Mouse (Mus musculus) hindbrain, postnatal 0 days (tissue): Measurements from ENCODE around the gene Rsph10b. TPM values are rescaled to one million over a fixed set of nuclear protein-coding genes. Genes with fewer than 3 reads are reported as not detected.

Experiments
- ATAC-seq: fragments of 200-750 bp; cut with Nextera tagmentation; 2 replicates; pipeline ENCODE4 v1.8.0; 2017; ENCODE audit warnings: mild to moderate bottlenecking, moderate TSS enrichment, moderate library complexity
- DNase-seq: peaks from one replicate; pipeline ENCODE4 v3.0.0-alpha.2; 2015; ENCODE audit warnings: low spot score
- H3K27ac ChIP-seq: fragments of 300-500 bp; sonication (generic); 2 replicates; pipeline ENCODE4 v1.5.1; 2014; ENCODE audit warnings: mild to moderate bottlenecking
- H3K27me3 ChIP-seq: fragments of 300-500 bp; sonication (generic); 2 replicates; pipeline ENCODE4 v1.6.1; 2014; ENCODE audit warnings: low read length, mixed read lengths; ENCODE audit not compliant: insufficient read depth
- H3K36me3 ChIP-seq: fragments of 300-500 bp; sonication (generic); 2 replicates; pipeline ENCODE4 v1.6.1; 2014; ENCODE audit warnings: low read length, mixed read lengths; ENCODE audit not compliant: insufficient read depth
- H3K4me1 ChIP-seq: fragments of 300-500 bp; sonication (generic); 2 replicates; pipeline ENCODE4 v1.6.1; 2014; ENCODE audit warnings: antibody characterized with exemption, low read length, mixed read lengths; ENCODE audit not compliant: insufficient read depth
- H3K4me2 ChIP-seq: fragments of 300-500 bp; sonication (generic); 2 replicates; pipeline ENCODE4 v1.6.1; 2014; ENCODE audit warnings: low read depth, mild to moderate bottlenecking, low read length, moderate library complexity, mixed read lengths
- H3K4me3 ChIP-seq: fragments of 300-500 bp; sonication (generic); 2 replicates; pipeline ENCODE4 v1.5.1; 2014; ENCODE audit warnings: low read length
- H3K9ac ChIP-seq: fragments of 300-500 bp; sonication (generic); replicated peaks from 2 replicates; pipeline ENCODE4 v1.6.1; 2014; ENCODE audit warnings: mild to moderate bottlenecking, low read length, moderate library complexity, mixed read lengths
- H3K9me3 ChIP-seq: fragments of 300-500 bp; sonication (generic); 2 replicates; pipeline ENCODE4 v1.6.1; 2016; ENCODE audit warnings: low read length, mixed read lengths
- CTCF ChIP-seq: IDR thresholded peaks from 2 replicates; pipeline ENCODE4 v1.5.1; 2016; ENCODE audit warnings: antibody characterized with exemption, control low read depth, low read depth
- WGBS: fragments of 180-500 bp; shearing (Covaris S2); extraction: QIAGEN DNeasy Blood & Tissue Kit; methylation state at CpG from one replicate; pipeline ENCODE4 v1.1.7; 2014; 5-methylcytosine and 5-hydroxymethylcytosine counted together
- polyA plus RNA-seq: library from polyadenylated mRNA; unstranded; fragments of >200 nt; fragmentation: Nextera tagmentation; extraction: Ambion mirVana; gene quantifications from 2 replicates; pipeline ENCODE4 v1.2.1, GENCODE M21; 2015
- total RNA-seq: library from RNA; depleted of rRNA; stranded (reverse); fragments of >200 nt; gene quantifications from 2 replicates; pipeline ENCODE4 v1.2.3, GENCODE M21; 2014

Rsph10b gene
- total and polyA plus RNA-seq, 2 experiments from 2014 or later, result 3.9 to 5.6 TPM

DNA sequence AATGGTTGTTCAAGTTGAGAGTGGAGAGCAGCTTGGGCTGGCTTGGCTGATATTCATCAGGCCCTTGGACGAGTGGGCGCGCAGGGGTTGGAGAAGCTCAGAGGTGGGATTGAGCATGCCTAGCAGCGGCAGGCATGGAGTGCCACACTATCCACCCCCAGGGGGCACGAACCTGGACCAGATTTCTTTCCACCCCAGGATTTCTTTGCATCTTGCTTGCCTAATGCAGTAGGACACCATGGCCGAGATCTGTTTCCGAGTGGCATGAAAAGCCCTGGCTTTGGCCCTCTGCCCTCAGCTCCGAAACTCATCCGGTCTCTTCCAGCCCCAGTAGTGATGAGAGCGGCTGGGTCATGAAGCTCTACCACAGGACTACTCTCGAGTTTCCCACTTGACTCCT lies 579 bp downstream of the Rsph10b start:
- H3K9me3 ChIP-seq, result no peaks in the 10 kb centered on the region
- no peaks in the 10 kb centered on the region for H3K27me3 ChIP-seq
- H3K27ac ChIP-seq, result no peak overlapping the region
- no peaks in the 10 kb centered on the region for H3K4me1 ChIP-seq
- DNase-seq, result no peak
- H3K9ac ChIP-seq, result no peak overlapping the region
- peaks cover 23% of the 10 kb centered on the region for H3K36me3 ChIP-seq
- TF ChIP-seq CTCF, result no peak
- WGBS, result 73% methylated on average over 11 of the region's 11 CpGs
- no peak for ATAC-seq
- no peak overlapping the region for H3K4me2 ChIP-seq
- H3K4me3 ChIP-seq, result no peak overlapping the region

DNA sequence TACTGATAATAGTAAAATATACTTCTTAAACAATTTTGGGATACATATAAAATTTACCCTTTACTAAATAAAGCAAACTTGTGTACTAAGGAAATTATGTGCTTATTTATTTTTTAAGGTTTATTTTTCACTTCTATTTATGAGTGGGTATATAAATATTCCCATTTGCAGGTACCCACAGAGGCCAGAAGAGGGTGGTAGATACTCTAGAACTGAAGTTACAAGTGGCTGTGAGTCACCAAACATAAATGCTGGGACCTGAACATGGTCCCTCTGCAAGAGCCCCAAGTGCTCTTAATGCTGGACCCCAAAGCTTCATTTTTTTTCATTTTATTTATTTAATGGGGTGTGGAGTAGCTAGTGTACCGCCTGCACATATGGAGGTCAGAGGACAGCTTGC lies 1.0 kb downstream of the Rsph10b start:
- Histone ChIP-seq H3K9me3 (no peaks in the 10 kb centered on the region), H3K4me2 (no peak overlapping the region), H3K27me3 (no peaks in the 10 kb centered on the region), H3K36me3 (peaks cover 18% of the 10 kb centered on the region), H3K9ac (no peak overlapping the region), H3K4me1 (no peaks in the 10 kb centered on the region), H3K4me3 (no peak overlapping the region), H3K27ac (no peak overlapping the region)
- no peak; the same call in 1 of the 2 replicates for TF ChIP-seq CTCF
- WGBS, result 85% methylated on average over 1 of the region's 1 CpGs
- ATAC-seq (no peak), DNase-seq (no peak)

DNA sequence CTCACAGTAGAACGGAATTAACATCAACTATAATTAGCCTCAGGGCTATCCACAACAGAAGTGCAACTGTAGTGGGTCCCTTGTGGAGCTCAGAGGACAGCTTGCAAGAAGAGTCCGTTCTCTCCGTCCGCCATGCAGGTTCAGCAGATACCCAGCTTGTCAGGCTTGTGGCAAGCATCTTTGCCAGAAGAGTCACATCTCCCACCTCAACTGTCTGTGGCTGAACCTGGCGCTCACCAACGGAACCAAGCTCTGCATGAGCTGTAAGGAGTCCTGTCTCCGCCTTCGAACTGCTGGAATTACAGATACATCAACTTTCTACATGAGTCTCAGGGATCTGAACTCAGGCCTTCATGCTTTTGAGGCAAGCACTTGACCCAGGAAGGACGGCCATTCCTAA lies 3.3 kb downstream of the Rsph10b start:
- 87% methylated on average over 9 of the region's 9 CpGs for WGBS
- Histone ChIP-seq H3K4me2 (no peak overlapping the region), H3K27me3 (no peaks in the 10 kb centered on the region), H3K27ac (no peak overlapping the region), H3K9ac (no peak overlapping the region), H3K36me3 (no peaks in the 10 kb centered on the region; the same call in 1 of the 2 replicates), H3K4me3 (no peak overlapping the region), H3K4me1 (no peaks in the 10 kb centered on the region), H3K9me3 (no peaks in the 10 kb centered on the region)
- no peak for TF ChIP-seq CTCF
- ATAC-seq (no peak), DNase-seq (no peak)

DNA sequence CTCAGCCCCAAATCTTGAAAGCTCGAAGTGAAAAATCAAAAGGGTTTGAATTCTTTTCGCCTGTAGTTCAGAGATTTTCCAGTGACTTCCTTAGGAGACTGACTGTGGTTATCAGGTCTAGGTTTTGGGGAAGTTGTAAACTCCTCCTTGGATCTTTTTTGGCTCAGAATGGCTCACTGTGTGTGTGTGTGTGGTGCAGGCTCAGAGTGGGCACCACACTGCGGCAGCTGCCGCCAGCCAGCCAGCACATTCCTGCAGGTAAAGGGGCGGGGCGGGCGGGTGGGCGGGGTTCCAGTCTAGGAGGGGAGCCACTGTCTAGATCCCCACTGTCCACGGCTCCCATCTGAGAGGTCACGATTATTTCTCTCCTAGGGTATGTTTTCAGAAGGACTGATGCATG lies 8.8 kb downstream of the Rsph10b start:
- Histone ChIP-seq H3K4me2 (no peak overlapping the region), H3K27me3 (no peaks in the 10 kb centered on the region), H3K9me3 (no peaks in the 10 kb centered on the region), H3K36me3 (no peaks in the 10 kb centered on the region), H3K27ac (no peak overlapping the region), H3K4me3 (no peak overlapping the region), H3K9ac (no peak overlapping the region), H3K4me1 (no peaks in the 10 kb centered on the region)
- no peak for TF ChIP-seq CTCF
- 21% methylated on average over 10 of the region's 10 CpGs for WGBS
- ATAC-seq, result no peak
- no peak for DNase-seq

DNA sequence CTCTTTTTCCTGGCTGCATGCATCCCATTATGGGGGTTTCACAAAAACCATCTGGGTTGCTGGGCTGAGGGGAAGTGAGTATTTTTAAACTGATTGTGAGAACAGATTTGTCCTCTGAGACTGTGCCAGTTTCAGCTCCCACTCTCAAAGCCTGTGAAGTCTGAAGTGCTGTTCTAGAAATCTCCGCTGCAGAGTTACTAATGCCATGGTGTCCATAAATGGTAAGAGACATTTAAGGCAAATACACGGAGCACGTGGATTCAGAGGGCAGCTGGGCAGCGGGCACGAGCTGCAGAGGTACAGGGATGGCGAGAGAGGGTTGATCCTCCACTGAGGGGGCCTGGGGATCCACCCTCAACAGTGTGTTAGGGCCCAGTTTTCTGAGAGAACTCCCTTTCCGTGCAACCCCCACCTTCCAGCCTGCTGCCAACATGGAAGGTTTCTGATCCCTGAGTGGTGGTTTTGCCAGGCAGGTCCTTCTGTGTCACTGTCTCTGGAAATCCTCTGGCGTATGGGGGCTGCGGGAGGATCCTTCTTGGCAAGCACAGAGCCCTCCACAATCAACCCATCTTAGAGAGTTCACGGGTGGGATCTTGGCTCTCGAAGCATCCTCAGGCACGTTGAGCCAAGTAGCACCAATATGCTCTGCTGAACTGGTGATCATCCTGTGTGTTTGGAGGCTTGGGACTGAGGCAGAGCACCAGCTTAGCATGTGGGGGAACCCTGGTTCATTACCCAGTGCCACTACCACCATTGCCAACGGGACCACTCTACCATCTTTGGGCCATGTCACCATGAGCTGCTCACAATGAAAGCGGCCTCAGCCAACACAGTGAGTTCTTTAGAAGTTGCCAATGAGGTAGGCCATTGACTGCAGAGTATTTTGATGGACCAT lies 10.6 kb downstream of the Rsph10b start:
- no peak for TF ChIP-seq CTCF
- Histone ChIP-seq H3K27ac (no peak overlapping the region), H3K4me2 (no peak overlapping the region), H3K9ac (no peak overlapping the region), H3K4me3 (no peak overlapping the region), H3K27me3 (no peaks in the 10 kb centered on the region), H3K4me1 (no peaks in the 10 kb centered on the region), H3K36me3 (no peaks in the 10 kb centered on the region), H3K9me3 (no peaks in the 10 kb centered on the region)
- no peak for ATAC-seq
- 85% methylated on average over 14 of the region's 14 CpGs for WGBS
- no peak for DNase-seq

DNA sequence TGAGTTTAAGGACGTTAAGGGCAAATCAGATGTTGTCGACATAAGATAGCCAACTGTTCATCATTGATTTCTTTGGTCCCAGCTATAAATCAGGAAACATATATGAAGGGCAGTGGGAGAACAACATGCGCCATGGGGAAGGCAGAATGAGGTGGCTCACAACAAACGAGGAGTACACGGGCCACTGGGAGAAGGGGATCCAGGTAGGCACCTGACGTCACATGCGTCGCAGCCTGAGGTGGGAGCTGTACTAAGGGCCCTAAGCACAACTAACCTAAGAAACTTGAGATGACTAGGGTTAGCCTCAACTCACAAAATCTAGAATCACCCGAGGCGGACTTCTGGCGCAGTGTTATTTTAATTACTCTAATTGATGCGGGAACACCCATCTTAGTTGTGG lies 15.5 kb downstream of the Rsph10b start:
- H3K4me2 ChIP-seq, result no peak overlapping the region
- no peak overlapping the region for H3K27ac ChIP-seq
- ATAC-seq, result no peak
- no peaks in the 10 kb centered on the region for H3K27me3 ChIP-seq
- H3K4me1 ChIP-seq, result no peaks in the 10 kb centered on the region
- no peaks in the 10 kb centered on the region for H3K9me3 ChIP-seq
- 93% methylated on average over 12 of the region's 12 CpGs for WGBS
- H3K36me3 ChIP-seq, result no peaks in the 10 kb centered on the region
- DNase-seq, result no peak
- H3K9ac ChIP-seq, result no peak overlapping the region
- no peak overlapping the region for H3K4me3 ChIP-seq
- TF ChIP-seq CTCF, result no peak

DNA sequence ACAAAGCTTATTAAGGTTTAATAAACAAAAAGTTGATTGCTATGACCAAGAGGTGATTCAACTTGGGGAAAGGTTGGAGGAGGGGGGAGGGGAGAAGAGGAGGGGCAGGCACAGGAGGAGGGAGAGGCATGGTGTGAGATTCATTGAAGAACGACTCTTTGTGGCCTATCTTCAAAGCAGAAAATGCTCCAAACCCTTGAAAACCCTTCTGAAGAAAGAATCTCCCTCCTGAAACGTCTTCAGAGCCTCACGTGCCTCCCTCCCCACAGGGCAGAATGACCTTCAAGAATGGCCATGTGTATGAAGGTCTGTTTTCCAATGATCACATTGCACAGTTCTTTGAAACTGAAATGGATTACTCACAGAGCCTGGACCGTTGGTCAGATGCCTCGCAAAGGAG lies 17.2 kb downstream of the Rsph10b start:
- Histone ChIP-seq H3K9me3 (no peaks in the 10 kb centered on the region), H3K4me2 (no peak overlapping the region), H3K27me3 (no peaks in the 10 kb centered on the region), H3K4me3 (no peak overlapping the region), H3K36me3 (no peaks in the 10 kb centered on the region), H3K4me1 (no peaks in the 10 kb centered on the region), H3K9ac (no peak overlapping the region), H3K27ac (no peak overlapping the region)
- no peak for DNase-seq
- no peak for ATAC-seq
- no peak for TF ChIP-seq CTCF
- WGBS, result 40% methylated on average over 5 of the region's 5 CpGs
